Mouse (Mus musculus) activated CD4-positive, CD25-positive, alpha-beta regulatory T cell (primary cell): Measurements from ENCODE around the gene Sned1. TPM values are rescaled to one million over a fixed set of nuclear protein-coding genes. Genes with fewer than 3 reads are reported as not detected.

Experiments used
- polyA plus RNA-seq, 2 experiments: library from polyadenylated mRNA; unstranded; fragments of 100-300 nt; shearing (Covaris generic); gene quantifications; one replicate each; pipeline ENCODE4 v1.2.1; 2017

Gene Sned1
- under 1 TPM in 1 of 2 experiments, not detected in 1; 0.27 TPM for polyA plus RNA-seq

GRCm38 (mm10) chr1:93235576-93236544 lies at the start of gene Sned1:
Gene Sned1, plus strand, starts transcription at chr1:93235841.

GRCm38 (mm10) chr1:93305581-93306337 lies 70.1 kb downstream of the Sned1 start, which contains the start of gene Mterf4:
Gene Mterf4, minus strand, starts transcription at chr1:93305915.

GRCm38 (mm10) chr1:93342648-93343503 lies 107.2 kb downstream of the Sned1 start, which contains the start of the genes Ppp1r7 and Pask:
Gene Ppp1r7, plus strand, starts transcription at chr1:93342854.
Gene Pask, minus strand, starts transcription at chr1:93343482.

Other genes starting within 250 kb of the Sned1 start
- under 1 TPM in 1 of 2 experiments, not detected in 1; 0.16 TPM for gene Aqp12, start 229.5 kb upstream of the Sned1 start, polyA plus RNA-seq
- under 1 TPM in 1 of 2 experiments, not detected in 1; 0.61 TPM for gene Kif1a, start 133.9 kb upstream of the Sned1 start, polyA plus RNA-seq
- gene Agxt, start 100.6 kb upstream of the Sned1 start, polyA plus RNA-seq: not detected
- not detected for gene 2310007B03Rik, start 74.9 kb upstream of the Sned1 start, polyA plus RNA-seq
- not detected for gene Crocc2, start 67.1 kb upstream of the Sned1 start, polyA plus RNA-seq
- gene Mterf4, start 70.1 kb downstream of the Sned1 start, polyA plus RNA-seq: 10 to 100 TPM; 16.5 to 17.6 TPM
- gene Ppp1r7, start 107.0 kb downstream of the Sned1 start, polyA plus RNA-seq: 10 to 100 TPM; 57.7 to 57.8 TPM
- gene Pask, start 107.6 kb downstream of the Sned1 start, polyA plus RNA-seq: 1 to 10 TPM; 1.2 to 2.1 TPM
- gene Ano7, start 138.1 kb downstream of the Sned1 start, polyA plus RNA-seq: under 1 TPM; 0.10 TPM
- gene Hdlbp, start 243.0 kb downstream of the Sned1 start, polyA plus RNA-seq: 10 to 100 TPM; 34.1 to 50.6 TPM